Mouse (Mus musculus): ENCODE data around the gene Nup62. TPM values are rescaled to one million over a fixed set of nuclear protein-coding genes. Genes with fewer than 3 reads are reported as not detected.

Gene Nup62
- total RNA-seq (2021): 40.5 and 44.4 TPM in 2 replicates
- long read RNA-seq, transcript Nup62-201 (2 exons, 2,722 nt): major isoform, 21 of 29 reads
- long read RNA-seq, partial matches to known transcripts: 0 of 29 reads
- long read RNA-seq, other reads (novel, unspliced or antisense): 8 of 29 reads

GRCm38 (mm10) chr7:44815721-44816469 lies at the start of gene Nup62, which contains the start of gene Il4i1:
Gene Nup62 (plus strand): TSS chr7:44816088.
Gene Il4i1 (plus strand): TSS chr7:44816387.
- DNase-seq: peak; percentile 99

- DNase-seq: no peak
Observed at GRCm38 (mm10) chr7:44768129-44768528, 47.8 kb upstream of the Nup62 start.

GRCm38 (mm10) chr7:44770046-44770578 lies 45.8 kb upstream of the Nup62 start:
- peak; percentile 69 for DNase-seq

GRCm38 (mm10) chr7:44772591-44773204 lies 43.2 kb upstream of the Nup62 start:
- no peak for DNase-seq

- DNase-seq: no peak
Observed at GRCm38 (mm10) chr7:44776849-44777498, 38.9 kb upstream of the Nup62 start.

- DNase-seq: no peak
Observed at GRCm38 (mm10) chr7:44780101-44780500, 35.8 kb upstream of the Nup62 start.

- DNase-seq: no peak
Observed at GRCm38 (mm10) chr7:44789531-44789930, 26.4 kb upstream of the Nup62 start.

GRCm38 (mm10) chr7:44790066-44790465 lies 25.8 kb upstream of the Nup62 start:
- no peak for DNase-seq

- DNase-seq: no peak
Observed at GRCm38 (mm10) chr7:44792781-44793180, 23.1 kb upstream of the Nup62 start.

GRCm38 (mm10) chr7:44808927-44809326 lies 7.0 kb upstream of the Nup62 start:
- DNase-seq: no peak

GRCm38 (mm10) chr7:44809466-44809865 lies 6.4 kb upstream of the Nup62 start:
- DNase-seq: no peak

GRCm38 (mm10) chr7:44810365-44810764 lies 5.5 kb upstream of the Nup62 start:
- DNase-seq: no peak

GRCm38 (mm10) chr7:44810819-44811557 lies 4.9 kb upstream of the Nup62 start:
- DNase-seq: no peak

- no peak for DNase-seq
Observed at GRCm38 (mm10) chr7:44812651-44813325, 3.1 kb upstream of the Nup62 start.

GRCm38 (mm10) chr7:44813985-44814384 lies 1.9 kb upstream of the Nup62 start:
- no peak for DNase-seq

- DNase-seq: no peak
Observed at GRCm38 (mm10) chr7:44814423-44814822, 1.5 kb upstream of the Nup62 start.

GRCm38 (mm10) chr7:44814952-44815553 lies 835 bp upstream of the Nup62 start:
- DNase-seq: no peak

GRCm38 (mm10) chr7:44816470-44817021 lies 658 bp downstream of the Nup62 start, which contains the start of gene Atf5:
Gene Atf5 (minus strand): TSS chr7:44816658.
- peak; percentile 70 for DNase-seq

- DNase-seq: no peak
Observed at GRCm38 (mm10) chr7:44817441-44817840, 1.6 kb downstream of the Nup62 start.

- DNase-seq: no peak
Observed at GRCm38 (mm10) chr7:44818164-44818563, 2.3 kb downstream of the Nup62 start.
